Mouse (Mus musculus) embryonic facial prominence, embryonic 13.5 days (tissue): Measurements from ENCODE around the gene Sik3. TPM values are rescaled to one million over a fixed set of nuclear protein-coding genes. Genes with fewer than 3 reads are reported as not detected.
A peak's percentile ranks its signal among the peaks of the same experiment; 100 is the strongest.

Experiments
- ATAC-seq: fragments of 200-750 bp; cut with Nextera tagmentation; 2 replicates; pipeline ENCODE4 v1.8.0; 2017; ENCODE audit warnings: low read depth; ENCODE audit not compliant: insufficient number of reproducible peaks, insufficient read depth, low FRiP score, low TSS enrichment
- H3K27ac ChIP-seq: fragments of 300-500 bp; sonication (generic); 2 replicates; pipeline ENCODE4 v1.5.1; 2015; ENCODE audit warnings: moderate library complexity, mild to moderate bottlenecking, inconsistent platforms
- H3K27me3 ChIP-seq: fragments of 300-500 bp; sonication (generic); 2 replicates; pipeline ENCODE4 v1.6.1; 2015; ENCODE audit warnings: mild to moderate bottlenecking, inconsistent platforms
- H3K36me3 ChIP-seq: fragments of 300-500 bp; sonication (generic); 2 replicates; pipeline ENCODE4 v1.6.1; 2015; ENCODE audit warnings: mild to moderate bottlenecking, inconsistent platforms
- H3K4me1 ChIP-seq: fragments of 300-500 bp; sonication (generic); 2 replicates; pipeline ENCODE4 v1.6.1; 2015; ENCODE audit warnings: inconsistent platforms
- H3K4me2 ChIP-seq: fragments of 300-500 bp; sonication (generic); 2 replicates; pipeline ENCODE4 v1.6.1; 2015; ENCODE audit warnings: moderate library complexity, mild to moderate bottlenecking, inconsistent platforms
- H3K4me3 ChIP-seq: fragments of 300-500 bp; sonication (generic); 2 replicates; pipeline ENCODE4 v1.5.1; 2015; ENCODE audit warnings: mild to moderate bottlenecking, inconsistent platforms
- H3K9ac ChIP-seq: fragments of 300-500 bp; sonication (generic); 2 replicates; pipeline ENCODE4 v1.6.1; 2015; ENCODE audit warnings: mild to moderate bottlenecking, inconsistent platforms
- H3K9me3 ChIP-seq: fragments of 300-500 bp; sonication (generic); 2 replicates; pipeline ENCODE4 v1.6.1; 2016; ENCODE audit warnings: inconsistent platforms
- WGBS: fragments of 180-500 bp; shearing (Covaris S2); methylation state at CpG from one replicate; pipeline ENCODE4 v1.1.7; 2015; ENCODE audit warnings: mixed read lengths; 5-methylcytosine and 5-hydroxymethylcytosine counted together
- polyA plus RNA-seq: library from polyadenylated mRNA; unstranded; fragments of >200 nt; fragmentation: Nextera tagmentation; extraction: Ambion mirVana; gene quantifications from 2 replicates; pipeline ENCODE4 v1.2.1, GENCODE M21; 2015

Gene Sik3
- polyA plus RNA-seq, 1 experiment from 2014 or later = 7.4 TPM

- no peak for ATAC-seq
- H3K4me3 ChIP-seq = no peak overlapping the region
- 79% methylated on average over 1 of the region's 1 CpGs for WGBS
- no peaks in the 10 kb centered on the region for H3K9me3 ChIP-seq
- H3K4me2 ChIP-seq = no peak overlapping the region
- H3K4me1 ChIP-seq = peaks cover 8% of the 10 kb centered on the region; the same call in 1 of the 2 replicates
- H3K36me3 ChIP-seq = peaks cover 4% of the 10 kb centered on the region; the same call in 1 of the 2 replicates
- H3K27ac ChIP-seq = no peak overlapping the region
- H3K9ac ChIP-seq = no peak overlapping the region
- H3K27me3 ChIP-seq = no peaks in the 10 kb centered on the region
Observed at GRCm38 (mm10) chr9:46142031-46142430, 129.4 kb downstream of the Sik3 start.

- peaks cover 8% of the 10 kb centered on the region; the same call in 1 of the 2 replicates for H3K4me1 ChIP-seq
- no peak overlapping the region for H3K4me3 ChIP-seq
- no peak overlapping the region for H3K27ac ChIP-seq
- 100% methylated on average over 1 of the region's 1 CpGs for WGBS
- peaks cover 6% of the 10 kb centered on the region; the same call in 1 of the 2 replicates for H3K36me3 ChIP-seq
- H3K27me3 ChIP-seq = no peaks in the 10 kb centered on the region
- no peak for ATAC-seq
- H3K9ac ChIP-seq = no peak overlapping the region
- no peak overlapping the region for H3K4me2 ChIP-seq
- no peaks in the 10 kb centered on the region for H3K9me3 ChIP-seq
Observed at GRCm38 (mm10) chr9:46142492-46142891, 129.9 kb downstream of the Sik3 start.

GRCm38 (mm10) chr9:46144976-46145375 is 132.4 kb downstream of the Sik3 start:
- H3K36me3 ChIP-seq = peaks cover 6% of the 10 kb centered on the region; the same call in 1 of the 2 replicates
- H3K9ac ChIP-seq = no peak overlapping the region
- H3K4me3 ChIP-seq = no peak overlapping the region
- no peaks in the 10 kb centered on the region for H3K27me3 ChIP-seq
- peaks cover 16% of the 10 kb centered on the region for H3K4me1 ChIP-seq
- ATAC-seq = no peak
- no peak overlapping the region for H3K4me2 ChIP-seq
- 79% methylated on average over 6 of the region's 6 CpGs for WGBS
- H3K9me3 ChIP-seq = no peaks in the 10 kb centered on the region
- H3K27ac ChIP-seq = no peak overlapping the region

- H3K4me2 ChIP-seq = no peak overlapping the region
Observed at GRCm38 (mm10) chr9:46146437-46146836, 133.8 kb downstream of the Sik3 start.

GRCm38 (mm10) chr9:46148723-46149122 is 136.1 kb downstream of the Sik3 start:
- Histone ChIP-seq H3K27me3 (no peaks in the 10 kb centered on the region), H3K9ac (no peak overlapping the region), H3K27ac (no peak overlapping the region), H3K9me3 (no peaks in the 10 kb centered on the region), H3K4me3 (no peak overlapping the region), H3K4me2 (no peak overlapping the region), H3K36me3 (peaks cover 3% of the 10 kb centered on the region; the same call in 1 of the 2 replicates), H3K4me1 (peaks cover 40% of the 10 kb centered on the region)
- no peak for ATAC-seq
- WGBS = 93% methylated on average over 4 of the region's 4 CpGs

More at GRCm38 (mm10) chr9:46146437-46146836, 133.8 kb downstream of the Sik3 start:
- H3K4me3 ChIP-seq = no peak overlapping the region
- H3K9me3 ChIP-seq = no peaks in the 10 kb centered on the region
- H3K36me3 ChIP-seq = peaks cover 3% of the 10 kb centered on the region; the same call in 1 of the 2 replicates
- WGBS = 39% methylated on average over 3 of the region's 3 CpGs
- peaks cover 30% of the 10 kb centered on the region for H3K4me1 ChIP-seq
- H3K27ac ChIP-seq = no peak overlapping the region
- H3K9ac ChIP-seq = no peak overlapping the region
- no peak for ATAC-seq
- no peaks in the 10 kb centered on the region for H3K27me3 ChIP-seq

- Histone ChIP-seq H3K9me3 (no peaks in the 10 kb centered on the region), H3K4me1 (peaks cover 40% of the 10 kb centered on the region), H3K9ac (no peak overlapping the region), H3K4me3 (no peak overlapping the region), H3K27ac (peak overlapping the region; percentile 22; the same call in 1 of the 2 replicates), H3K36me3 (peaks cover 3% of the 10 kb centered on the region; the same call in 1 of the 2 replicates), H3K27me3 (no peaks in the 10 kb centered on the region), H3K4me2 (no peak overlapping the region)
- ATAC-seq = no peak
- 74% methylated on average over 5 of the region's 5 CpGs for WGBS
Observed at GRCm38 (mm10) chr9:46149392-46149791, 136.8 kb downstream of the Sik3 start.

GRCm38 (mm10) chr9:46150116-46150515 is 137.5 kb downstream of the Sik3 start:
- Histone ChIP-seq H3K4me1 (peaks cover 44% of the 10 kb centered on the region), H3K27me3 (no peaks in the 10 kb centered on the region), H3K4me2 (no peak overlapping the region), H3K27ac (peak overlapping the region; percentile 45; the same call in 1 of the 2 replicates), H3K9ac (0 out of 2 replicates have a peak overlapping the region, but pooled peaks have one; percentile 12), H3K9me3 (no peaks in the 10 kb centered on the region), H3K4me3 (no peak overlapping the region), H3K36me3 (peaks cover 3% of the 10 kb centered on the region; the same call in 1 of the 2 replicates)
- 53% methylated on average over 7 of the region's 7 CpGs for WGBS
- ATAC-seq = no peak

GRCm38 (mm10) chr9:46150890-46151703 is 138.5 kb downstream of the Sik3 start:
- Histone ChIP-seq H3K27ac (peak overlapping the region; percentile 45; the same call in 1 of the 2 replicates), H3K4me1 (peaks cover 45% of the 10 kb centered on the region), H3K9me3 (no peaks in the 10 kb centered on the region), H3K27me3 (no peaks in the 10 kb centered on the region), H3K4me3 (no peak overlapping the region), H3K36me3 (peaks cover 4% of the 10 kb centered on the region; the same call in 1 of the 2 replicates), H3K9ac (no peak overlapping the region; the same call in 1 of the 2 replicates), H3K4me2 (no peak overlapping the region)
- 67% methylated on average over 2 of the region's 2 CpGs for WGBS
- ATAC-seq = no peak

- H3K4me1 ChIP-seq = peaks cover 42% of the 10 kb centered on the region
- H3K27ac ChIP-seq = peak overlapping the region; percentile 45; the same call in 1 of the 2 replicates
- no peak overlapping the region; the same call in 1 of the 2 replicates for H3K9ac ChIP-seq
- no peak overlapping the region for H3K4me3 ChIP-seq
- 83% methylated on average over 6 of the region's 6 CpGs for WGBS
- ATAC-seq = no peak
- H3K27me3 ChIP-seq = no peaks in the 10 kb centered on the region
- H3K36me3 ChIP-seq = peaks cover 7% of the 10 kb centered on the region; the same call in 1 of the 2 replicates
- H3K4me2 ChIP-seq = no peak overlapping the region
- H3K9me3 ChIP-seq = no peaks in the 10 kb centered on the region
Observed at GRCm38 (mm10) chr9:46151704-46152040, 139.1 kb downstream of the Sik3 start.

- H3K4me2 ChIP-seq = no peak overlapping the region
- no peaks in the 10 kb centered on the region for H3K27me3 ChIP-seq
- ATAC-seq = no peak
- H3K27ac ChIP-seq = no peak overlapping the region
- H3K4me3 ChIP-seq = no peak overlapping the region
- H3K4me1 ChIP-seq = peaks cover 41% of the 10 kb centered on the region
- H3K9ac ChIP-seq = no peak overlapping the region
- H3K9me3 ChIP-seq = no peaks in the 10 kb centered on the region
- WGBS = 69% methylated on average over 8 of the region's 8 CpGs
- 0 out of 2 replicates have a peak, but pooled peaks cover 4% of the 10 kb centered on the region for H3K36me3 ChIP-seq
Observed at GRCm38 (mm10) chr9:46152067-46153015, 139.7 kb downstream of the Sik3 start.

- no peak overlapping the region for H3K4me3 ChIP-seq
- WGBS = 76% methylated on average over 2 of the region's 2 CpGs
- no peak overlapping the region for H3K4me2 ChIP-seq
- no peak for ATAC-seq
- no peaks in the 10 kb centered on the region for H3K27me3 ChIP-seq
- H3K9ac ChIP-seq = no peak overlapping the region
- H3K36me3 ChIP-seq = 0 out of 2 replicates have a peak, but pooled peaks cover 4% of the 10 kb centered on the region
- H3K4me1 ChIP-seq = peaks cover 38% of the 10 kb centered on the region
- no peak overlapping the region for H3K27ac ChIP-seq
- H3K9me3 ChIP-seq = no peaks in the 10 kb centered on the region
Observed at GRCm38 (mm10) chr9:46154469-46154868, 141.8 kb downstream of the Sik3 start.
